Mouse (Mus musculus) lung, postnatal 14 days (tissue): ENCODE data around the gene 4931422A03Rik.
A peak's percentile ranks its signal among the peaks of the same experiment; 100 is the strongest.
"Not testable (repeated sequence)": the region's sequence is repeated elsewhere in the genome, so short reads cannot be mapped to it uniquely, and the experiment has no call there.

Source experiments
- DNase-seq: peaks from one replicate; pipeline ENCODE4 v3.0.0; 2021

4931422A03Rik gene

GRCm38 (mm10) chr2:104028139-104028723, at the start of gene 4931422A03Rik:
TSS of gene 4931422A03Rik (minus strand) at chr2:104028361.
- DNase-seq: peak; percentile 9

- DNase-seq: peak; percentile 53
These were observed 41.6 kb upstream of the 4931422A03Rik start, which contains the start of gene Cd59b for GRCm38 (mm10) chr2:104069704-104070185. TSS of gene Cd59b (plus strand) at chr2:104069849.

GRCm38 (mm10) chr2:104068450-104068849, 40.3 kb upstream of the 4931422A03Rik start, which contains the start of gene Gm10799:
TSS of gene Gm10799 (minus strand) at chr2:104068550.
- not testable (repeated sequence) for DNase-seq

- DNase-seq: not testable (repeated sequence)
These were observed 37.4 kb upstream of the 4931422A03Rik start, which contains the start of gene Gm10912 for GRCm38 (mm10) chr2:104065526-104065925. TSS of gene Gm10912 (plus strand) at chr2:104065826.

- no peak for DNase-seq
These were observed 36.0 kb upstream of the 4931422A03Rik start for GRCm38 (mm10) chr2:104064152-104064551.

GRCm38 (mm10) chr2:104062665-104063064, 34.5 kb upstream of the 4931422A03Rik start:
- DNase-seq: no peak

GRCm38 (mm10) chr2:104060996-104061395, 32.8 kb upstream of the 4931422A03Rik start:
- no peak for DNase-seq

- DNase-seq: no peak
These were observed 31.6 kb upstream of the 4931422A03Rik start for GRCm38 (mm10) chr2:104059786-104060185.

- no peak for DNase-seq
These were observed 30.8 kb upstream of the 4931422A03Rik start for GRCm38 (mm10) chr2:104058954-104059353.

- DNase-seq: no peak
These were observed 30.2 kb upstream of the 4931422A03Rik start for GRCm38 (mm10) chr2:104058381-104058780.

- DNase-seq: no peak
These were observed 16.4 kb upstream of the 4931422A03Rik start for GRCm38 (mm10) chr2:104044479-104045080.

GRCm38 (mm10) chr2:104043624-104044478, 15.7 kb upstream of the 4931422A03Rik start:
- DNase-seq: peak; percentile 15

- no peak for DNase-seq
These were observed 14.6 kb upstream of the 4931422A03Rik start for GRCm38 (mm10) chr2:104042766-104043165.

GRCm38 (mm10) chr2:104041632-104042031, 13.5 kb upstream of the 4931422A03Rik start:
- peak; percentile 13 for DNase-seq

GRCm38 (mm10) chr2:104038236-104038635, 10.1 kb upstream of the 4931422A03Rik start:
- no peak for DNase-seq

GRCm38 (mm10) chr2:104036316-104036715, 8.2 kb upstream of the 4931422A03Rik start:
- no peak for DNase-seq

GRCm38 (mm10) chr2:104035595-104035994, 7.4 kb upstream of the 4931422A03Rik start:
- no peak for DNase-seq

- DNase-seq: peak; percentile 69
These were observed 6.8 kb upstream of the 4931422A03Rik start for GRCm38 (mm10) chr2:104034832-104035472.

- no peak for DNase-seq
These were observed 3.9 kb upstream of the 4931422A03Rik start for GRCm38 (mm10) chr2:104032056-104032455.

GRCm38 (mm10) chr2:104030381-104030780, 2.2 kb upstream of the 4931422A03Rik start:
- DNase-seq: no peak

GRCm38 (mm10) chr2:104029074-104029473, 913 bp upstream of the 4931422A03Rik start:
- no peak for DNase-seq

- peak; percentile 89 for DNase-seq
These were observed 563 bp downstream of the 4931422A03Rik start, which contains the start of gene Fbxo3 for GRCm38 (mm10) chr2:104027458-104028138. TSS of gene Fbxo3 (plus strand) at chr2:104027721.
